Mouse (Mus musculus) frontal cortex, adult 2 months (tissue): ENCODE measurements around the gene Arhgap15. TPM values are rescaled to one million over a fixed set of nuclear protein-coding genes. Genes with fewer than 3 reads are reported as not detected.
A peak's percentile ranks its signal among the peaks of the same experiment; 100 is the strongest.

Experiments
- DNase-seq, 2 experiments: peaks; one replicate each; pipeline ENCODE4 v3.0.0; 2022; ENCODE audit warnings: low spot score in 1 of 2; ENCODE audit errors: extremely low spot score in 1 of 2
- polyA plus RNA-seq: library from polyadenylated mRNA; depleted of rRNA; stranded (reverse); fragments of >200 nt; gene quantifications from 2 replicates; pipeline ENCODE4 v1.2.3, GENCODE M21; 2012

Arhgap15 gene
- polyA plus RNA-seq, 1 experiment: 8.1 TPM

DNA sequence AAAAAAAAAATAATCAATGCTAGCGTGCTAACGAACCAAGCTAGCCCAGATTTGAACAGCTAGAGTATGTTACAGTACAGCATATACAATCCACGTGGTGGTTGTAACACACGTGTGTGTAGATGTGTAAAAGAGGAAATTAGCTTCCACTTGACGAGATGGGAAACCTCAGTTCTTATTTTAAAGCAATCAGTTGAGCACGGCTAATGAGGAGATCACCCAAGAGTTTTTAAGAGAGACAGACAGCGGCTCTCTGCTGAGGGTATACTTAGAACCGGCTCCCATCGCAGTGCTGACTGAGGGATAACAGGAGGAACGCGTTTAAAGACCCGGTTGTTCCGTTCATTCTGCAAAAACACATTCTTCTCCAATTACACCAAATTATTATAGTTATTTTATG is 524.0 kb downstream of the Arhgap15 start:
- DNase-seq: no peak

DNA sequence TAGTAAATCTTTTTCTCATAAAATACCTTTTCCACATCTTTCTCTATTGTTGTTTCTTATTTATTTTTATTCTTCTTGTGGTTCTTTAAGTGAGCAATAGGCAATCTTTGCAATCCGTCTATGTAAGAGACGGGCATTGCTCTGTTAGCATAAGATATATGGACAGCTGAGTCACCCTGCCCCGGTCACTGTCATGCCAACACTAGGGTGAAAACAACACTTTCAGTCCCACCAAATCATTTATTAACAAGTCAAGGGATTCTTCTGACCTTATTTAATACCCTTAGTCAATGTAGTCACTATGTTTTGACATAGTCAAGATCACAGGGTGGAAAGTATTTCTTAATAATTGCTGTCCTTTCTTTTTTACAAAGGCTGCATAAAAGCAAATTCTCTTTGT is 525.8 kb downstream of the Arhgap15 start:
- no peak for DNase-seq

DNA sequence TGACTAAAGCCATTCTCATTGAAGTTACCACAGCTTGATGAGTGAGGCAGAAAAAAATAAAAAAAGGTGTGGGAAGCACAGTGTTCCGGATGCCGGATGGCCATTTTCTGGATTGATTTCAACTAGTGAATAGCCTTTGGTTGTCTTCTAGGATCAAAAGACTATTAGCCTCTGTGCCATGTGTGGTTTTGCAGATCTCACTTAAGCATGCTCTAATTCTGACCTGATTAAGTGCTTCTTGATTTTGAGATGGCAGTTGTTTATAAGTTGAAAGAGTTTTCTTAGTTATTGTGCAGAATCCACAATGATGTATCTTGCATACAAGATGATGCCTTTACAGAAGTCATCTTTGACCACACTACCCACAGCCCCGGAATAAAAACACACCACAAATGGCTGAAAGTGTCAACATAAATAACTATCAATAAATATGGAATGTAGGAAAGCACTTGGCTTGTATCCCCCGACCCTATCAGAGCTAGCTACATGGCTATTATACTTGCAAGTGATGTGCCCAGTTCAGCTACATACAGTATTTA is 537.6 kb downstream of the Arhgap15 start:
- DNase-seq: no peak

DNA sequence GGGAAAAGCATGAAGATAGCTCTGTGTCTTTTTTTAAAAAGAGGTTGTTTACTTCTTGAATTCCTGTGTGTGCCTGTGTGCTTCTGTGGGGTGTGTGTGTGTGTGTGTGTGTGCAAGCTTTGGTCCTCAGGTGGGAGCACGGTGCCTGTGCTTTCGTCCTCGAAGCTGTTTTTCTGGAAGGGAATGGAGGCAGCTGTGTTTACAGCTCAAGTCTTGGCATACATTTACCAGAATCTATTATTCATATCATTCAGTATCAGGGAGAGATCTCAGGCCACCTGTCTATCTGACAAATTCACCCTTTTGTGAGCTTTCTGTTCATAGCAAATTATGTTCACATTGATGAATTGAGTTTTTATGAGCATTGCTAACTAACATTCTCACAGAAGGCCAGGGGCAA is 550.5 kb downstream of the Arhgap15 start:
- DNase-seq: no peak

DNA sequence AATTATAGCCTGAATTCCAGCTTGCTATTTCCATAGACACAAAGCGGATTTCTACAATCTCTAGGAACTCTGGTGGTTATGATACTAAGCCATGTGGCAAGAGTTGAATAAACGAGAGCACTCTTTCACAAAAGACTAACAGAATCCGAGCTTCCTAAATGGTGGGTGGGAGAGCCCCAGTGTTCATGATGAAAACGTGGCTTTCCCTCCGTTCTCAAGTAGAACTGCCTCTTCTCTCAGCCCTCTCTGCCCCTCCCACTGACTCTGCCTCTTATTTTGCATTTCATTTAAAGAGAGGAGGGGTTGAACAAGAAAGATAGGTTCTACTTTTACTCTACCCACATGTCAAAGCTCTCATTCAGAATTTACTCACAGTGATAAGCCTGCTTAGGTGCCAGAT is 551.3 kb downstream of the Arhgap15 start:
- peak in 1 of 2 experiments; percentile 36 for DNase-seq

DNA sequence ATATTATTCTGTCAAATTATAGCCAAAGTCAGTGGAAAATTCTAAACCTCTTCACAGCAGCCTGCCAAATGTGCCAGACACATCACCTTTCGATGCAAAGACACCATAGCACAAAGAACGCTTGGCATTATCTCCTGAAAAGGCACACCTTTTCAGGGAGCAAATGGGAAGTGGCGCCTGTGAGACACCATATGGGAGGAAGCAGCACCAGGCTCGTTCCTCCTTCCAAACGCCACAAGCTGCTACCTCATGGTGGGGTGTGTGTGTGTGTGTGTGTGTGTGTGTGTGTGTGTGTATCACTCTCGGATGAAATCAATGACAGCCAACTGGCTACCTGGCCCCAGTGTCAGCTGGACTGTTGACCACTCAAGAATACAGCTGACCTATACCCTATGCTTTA is 551.8 kb downstream of the Arhgap15 start:
- no peak for DNase-seq

- DNase-seq: no peak
Measured at GRCm38 (mm10) chr2:44304261-44304970, 555.8 kb downstream of the Arhgap15 start.

- no peak for DNase-seq
Measured at GRCm38 (mm10) chr2:44304971-44305808, 556.6 kb downstream of the Arhgap15 start.

DNA sequence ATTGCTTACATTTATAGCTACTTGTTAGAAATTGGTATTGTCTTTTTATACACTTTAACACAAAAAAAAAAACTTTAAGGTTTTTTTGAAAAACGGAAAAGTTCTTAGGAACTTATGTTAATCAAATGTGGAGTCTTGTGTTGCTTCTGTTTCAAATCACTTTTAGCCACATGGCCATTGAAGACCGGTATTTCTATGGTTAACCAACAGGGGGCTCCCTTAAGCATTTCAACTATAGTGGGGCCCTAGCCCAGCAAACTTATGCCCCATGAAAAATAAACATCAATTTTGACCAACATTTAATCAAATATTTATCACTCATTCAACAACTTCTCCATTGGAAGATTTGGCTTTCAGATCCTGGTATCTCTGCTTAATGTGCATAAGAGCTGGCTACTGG is 557.5 kb downstream of the Arhgap15 start:
- no peak for DNase-seq

DNA sequence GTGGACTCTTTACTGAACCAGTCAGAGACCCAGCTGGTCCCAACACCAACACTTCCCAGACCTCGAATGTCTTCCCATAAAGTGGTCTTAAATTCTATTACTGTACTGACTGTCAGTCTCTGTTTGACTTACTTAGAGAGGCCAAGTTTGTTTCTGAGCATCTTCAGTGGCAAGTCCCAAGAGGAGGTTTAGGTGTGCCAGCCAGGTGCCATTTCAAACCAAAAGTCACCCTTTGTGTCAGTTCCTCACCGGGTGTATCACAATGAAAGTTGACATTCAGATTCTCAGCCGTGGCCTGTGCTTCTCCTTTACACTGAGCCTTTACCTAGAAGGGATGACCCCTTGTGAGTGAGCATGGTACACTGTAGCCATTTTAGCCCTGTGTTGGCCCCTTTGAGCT is 560.5 kb downstream of the Arhgap15 start:
- no peak for DNase-seq

- no peak for DNase-seq
Measured at GRCm38 (mm10) chr2:44309556-44309955, 560.9 kb downstream of the Arhgap15 start.

DNA sequence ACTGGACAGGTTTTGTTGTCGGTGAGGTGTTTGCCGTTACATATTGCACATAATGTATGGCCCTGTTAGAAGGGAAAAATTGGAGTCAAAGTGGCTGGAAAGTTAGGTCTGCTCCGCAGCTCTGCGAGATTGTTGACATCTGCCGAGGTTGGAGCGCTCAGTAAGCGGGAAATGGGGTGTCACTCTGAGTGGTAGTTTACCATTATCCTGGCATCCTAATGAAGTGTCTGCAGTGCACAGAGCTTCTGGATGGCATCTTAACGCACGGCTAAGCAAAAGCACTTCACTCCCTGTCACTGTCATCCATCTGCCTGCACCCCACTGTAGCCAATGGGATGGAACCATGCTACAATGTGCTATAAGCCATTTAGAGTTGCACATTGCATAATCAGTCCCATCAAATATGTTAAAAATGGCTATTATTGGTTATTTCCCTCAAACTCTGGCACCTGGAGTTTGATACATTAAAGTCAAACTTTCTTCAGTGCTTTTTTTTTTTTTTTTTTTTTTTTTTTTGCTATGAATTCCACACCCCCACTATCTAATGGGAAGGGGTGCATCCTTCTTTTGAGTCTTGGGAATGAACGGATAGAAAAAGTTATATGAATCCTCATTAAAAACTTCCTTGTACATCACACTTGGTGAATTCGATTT is 561.6 kb downstream of the Arhgap15 start:
- DNase-seq: no peak

DNA sequence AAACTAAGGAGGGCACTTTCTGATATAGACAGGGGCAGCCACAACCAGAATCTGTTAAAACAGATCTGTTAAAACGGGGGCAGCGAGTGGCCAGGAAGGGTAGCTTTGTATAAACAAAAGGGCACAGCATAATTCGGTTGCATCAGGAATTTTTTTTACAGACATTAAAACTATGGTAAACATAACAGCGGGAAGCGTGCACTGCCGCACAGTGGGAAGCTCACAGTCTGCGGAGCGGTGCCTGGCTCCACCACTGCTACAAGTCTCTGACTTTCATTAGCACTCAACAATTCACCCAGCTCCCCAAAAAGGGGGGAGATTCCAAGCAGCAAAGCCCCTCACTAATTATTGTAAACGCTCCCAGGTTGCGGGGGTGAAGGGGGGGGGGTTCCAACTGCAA is 562.6 kb downstream of the Arhgap15 start:
- DNase-seq: no peak

DNA sequence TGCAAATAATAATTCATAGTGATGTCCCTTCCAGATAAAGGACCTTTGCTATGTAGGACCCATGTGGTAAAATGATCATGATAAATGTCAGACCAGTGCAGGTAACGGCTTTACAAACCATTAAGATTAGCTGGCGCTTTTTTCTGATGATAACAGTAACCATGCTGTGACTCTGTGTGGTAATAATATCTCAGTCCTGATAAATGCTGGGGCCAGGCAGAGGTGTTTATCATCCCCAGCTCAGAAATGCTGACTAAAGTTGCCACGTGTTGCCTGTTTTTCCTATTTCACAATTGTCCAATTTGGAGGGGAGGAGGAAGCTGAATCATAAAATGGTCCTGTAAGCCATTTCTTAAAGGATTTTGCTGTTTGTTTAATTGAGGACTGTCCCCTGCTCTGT is 564.9 kb downstream of the Arhgap15 start:
- no peak for DNase-seq

DNA sequence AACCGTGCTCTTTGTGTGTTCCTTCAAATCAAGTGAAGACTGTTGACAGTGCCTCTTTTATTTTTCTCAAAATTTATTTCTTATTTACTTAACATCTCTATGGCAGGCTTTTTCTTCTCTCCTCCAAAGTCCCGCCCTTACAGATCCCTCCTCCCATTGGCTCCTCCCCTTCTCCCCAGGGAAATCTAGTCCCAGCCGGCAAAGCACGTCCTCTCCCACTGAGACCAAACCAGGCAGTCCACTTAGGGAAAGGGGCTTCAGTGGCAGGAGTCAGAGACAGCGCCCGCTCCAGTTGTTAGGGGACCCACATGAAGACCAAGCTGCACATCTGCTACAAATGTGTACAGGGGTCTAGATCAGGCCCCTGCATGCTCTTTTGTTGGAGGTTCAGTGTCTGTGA is 569.8 kb downstream of the Arhgap15 start:
- no peak for DNase-seq

- DNase-seq: no peak
Measured at GRCm38 (mm10) chr2:44319479-44319878, 570.9 kb downstream of the Arhgap15 start.

- DNase-seq: no peak
Measured at GRCm38 (mm10) chr2:44323813-44324212, 575.2 kb downstream of the Arhgap15 start.

- DNase-seq: no peak
Measured at GRCm38 (mm10) chr2:44333295-44333694, 584.7 kb downstream of the Arhgap15 start.

GRCm38 (mm10) chr2:44334006-44334405 is 585.4 kb downstream of the Arhgap15 start:
- no peak for DNase-seq

GRCm38 (mm10) chr2:44334517-44334916 is 585.9 kb downstream of the Arhgap15 start:
- DNase-seq: no peak

- DNase-seq: no peak
Measured at GRCm38 (mm10) chr2:44336720-44337354, 588.2 kb downstream of the Arhgap15 start.
